Mouse (Mus musculus): ENCODE measurements around the gene Cnksr1. TPM values are rescaled to one million over a fixed set of nuclear protein-coding genes. Genes with fewer than 3 reads are reported as not detected.

Cnksr1 gene
- total RNA-seq, 1 experiment: 1.7 TPM

DNA sequence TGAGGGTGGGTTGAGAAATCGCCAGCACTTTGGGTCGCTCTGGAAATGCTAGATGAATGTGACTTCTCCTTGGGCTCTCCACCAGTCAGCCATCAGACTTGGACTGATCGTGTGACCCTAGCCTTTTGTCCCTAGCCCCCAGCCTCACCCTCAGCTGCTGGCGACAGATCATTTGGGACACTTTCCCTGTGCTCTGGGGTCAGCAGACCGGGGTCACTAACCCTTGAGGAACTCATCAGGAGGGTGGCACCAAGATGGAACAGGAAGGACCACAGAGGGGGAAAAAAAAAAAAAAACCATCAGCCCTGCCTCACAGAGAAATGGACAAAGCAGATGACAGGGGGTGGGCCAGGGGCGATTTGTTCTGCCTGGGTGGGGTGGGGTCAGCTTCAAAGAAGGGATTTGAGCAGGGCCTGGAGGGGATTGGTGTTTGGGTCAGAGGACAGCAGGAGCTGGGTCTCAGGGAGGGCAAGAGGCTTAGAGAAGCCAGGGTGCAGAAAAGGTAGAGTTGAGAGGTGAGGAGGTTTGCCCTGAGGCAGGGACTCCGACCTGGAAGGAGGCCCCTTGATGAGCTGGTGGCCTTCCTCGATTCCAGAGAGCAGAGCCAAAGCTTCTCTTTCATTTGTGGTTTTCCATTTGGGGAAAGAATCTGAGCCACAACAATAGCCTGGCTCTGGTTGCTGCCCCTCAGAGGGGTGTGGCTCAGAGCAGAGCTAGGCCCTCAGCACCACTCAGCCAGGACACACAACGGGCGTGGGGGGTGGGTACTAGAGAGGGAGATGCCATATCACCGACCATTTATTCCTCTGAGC, 19.2 kb upstream of the Cnksr1 start:
- H3K4me1 ChIP-seq (ENCODE audit: control insufficient read depth in 2 of 2, insufficient read depth in 2 of 2, low read length in 2 of 2, poor library complexity in 1 of 2): peaks cover 12 to 37% of the 10 kb centered on the region in 2 experiments
- H3K27ac ChIP-seq (ENCODE audit: insufficient read depth, low read depth, low read length, poor library complexity, severe bottlenecking): 0 out of 2 replicates have a peak overlapping the region, but pooled peaks have one; percentile 8
- no peaks in the 10 kb centered on the region for H3K9me3 ChIP-seq (ENCODE audit: control insufficient read depth, insufficient read depth, low read depth, low read length)
- no peak overlapping the region for H3K9ac ChIP-seq (ENCODE audit: insufficient read depth, low read depth, low read length, poor library complexity, severe bottlenecking)
- no peaks in the 10 kb centered on the region for H3K36me3 ChIP-seq (ENCODE audit: control insufficient read depth, insufficient read depth, low read length, poor library complexity, severe bottlenecking)
- TF ChIP-seq ZNF384 (IDR thresholded peaks at IDR 0.05; ENCODE audit: low read depth, low read length): no peak
- TF ChIP-seq HCFC1 (IDR thresholded peaks at IDR 0.05; ENCODE audit: borderline replicate concordance, insufficient read depth, low read length): no peak
- no peak for TF ChIP-seq ZC3H11A (IDR thresholded peaks at IDR 0.05; ENCODE audit: borderline replicate concordance, low read depth, low read length)
- no peak for TF ChIP-seq MAFK (IDR thresholded peaks at IDR 0.05; ENCODE audit: insufficient read depth, low read depth, low read length)
- TF ChIP-seq CHD2 (IDR thresholded peaks at IDR 0.05; ENCODE audit: low read depth, low read length): no peak
- no peak overlapping the region for H3K4me3 ChIP-seq (ENCODE audit: insufficient read depth in 1 of 2, low read depth in 1 of 2, low read length in 2 of 2, poor library complexity in 1 of 2, severe bottlenecking in 1 of 2)
- in situ Hi-C loops (cut with MboI; ENCODE audit: low sequenced_read_pairs in 2 of 2, unreplicated experiment in 2 of 2): no loop called here
- no peak for DNase-seq (ENCODE audit: low read depth, low spot score)

DNA sequence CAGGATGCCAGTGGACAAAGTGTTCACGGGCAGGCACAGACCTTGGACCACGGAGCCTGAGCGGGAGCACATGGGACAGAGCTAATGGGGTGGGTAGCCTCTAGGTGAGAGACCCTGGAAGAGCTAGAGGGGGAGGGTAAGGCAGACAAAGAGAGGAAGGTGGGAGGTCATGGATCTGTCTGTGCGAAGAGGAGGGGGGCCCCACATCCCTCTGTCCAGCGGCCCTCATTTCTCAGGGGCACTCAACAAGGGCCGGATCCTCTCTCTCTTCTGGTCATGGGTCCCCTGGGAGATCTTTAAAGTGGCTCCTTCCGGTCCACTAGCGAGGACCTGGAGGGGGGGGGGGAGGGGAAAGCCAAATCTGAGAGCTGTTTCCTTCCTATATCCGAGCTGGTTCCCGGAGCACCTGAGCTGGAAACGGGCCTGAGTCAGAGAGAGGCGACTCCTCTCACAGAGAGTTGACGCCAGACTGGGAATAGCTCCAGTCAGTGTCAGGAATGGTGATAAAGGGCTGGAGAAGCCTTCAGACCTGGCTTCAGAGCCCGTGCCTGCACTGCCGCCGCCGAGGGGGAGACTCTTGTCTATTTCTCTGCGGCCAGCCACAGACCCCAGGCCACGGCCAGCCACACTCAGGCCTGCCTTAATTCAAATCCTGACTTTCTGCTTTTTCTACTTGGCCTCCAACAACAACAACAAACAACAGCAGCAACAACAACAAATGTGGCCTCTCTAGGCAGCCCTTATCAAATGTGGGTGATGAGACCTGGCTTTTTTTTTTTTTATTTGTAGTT, 18.4 kb upstream of the Cnksr1 start:
- Histone ChIP-seq H3K4me3 (ENCODE audit: insufficient read depth in 1 of 2, low read depth in 1 of 2, low read length in 2 of 2, poor library complexity in 1 of 2, severe bottlenecking in 1 of 2) (peak overlapping the region; percentile 1 to 3; a peak in 1 of 4 replicates), H3K4me1 (ENCODE audit: control insufficient read depth in 2 of 2, insufficient read depth in 2 of 2, low read length in 2 of 2, poor library complexity in 1 of 2) (peaks cover 12 to 38% of the 10 kb centered on the region in 2 experiments), H3K9me3 (ENCODE audit: control insufficient read depth, insufficient read depth, low read depth, low read length) (no peaks in the 10 kb centered on the region), H3K36me3 (ENCODE audit: control insufficient read depth, insufficient read depth, low read length, poor library complexity, severe bottlenecking) (no peaks in the 10 kb centered on the region), H3K9ac (ENCODE audit: insufficient read depth, low read depth, low read length, poor library complexity, severe bottlenecking) (peak overlapping the region; percentile 26), H3K27ac (ENCODE audit: insufficient read depth, low read depth, low read length, poor library complexity, severe bottlenecking) (peak overlapping the region; percentile 14)
- in situ Hi-C loops (cut with MboI; ENCODE audit: low sequenced_read_pairs in 2 of 2, unreplicated experiment in 2 of 2): no loop called here
- no peak for DNase-seq (ENCODE audit: low read depth, low spot score)
- no peak for TF ChIP-seq CHD2 (IDR thresholded peaks at IDR 0.05; ENCODE audit: low read depth, low read length)
- TF ChIP-seq ZNF384 (IDR thresholded peaks at IDR 0.05; ENCODE audit: low read depth, low read length): no peak
- TF ChIP-seq MAFK (IDR thresholded peaks at IDR 0.05; ENCODE audit: insufficient read depth, low read depth, low read length): no peak
- TF ChIP-seq ZC3H11A (IDR thresholded peaks at IDR 0.05; ENCODE audit: borderline replicate concordance, low read depth, low read length): no peak
- TF ChIP-seq HCFC1 (IDR thresholded peaks at IDR 0.05; ENCODE audit: borderline replicate concordance, insufficient read depth, low read length): no peak

DNA sequence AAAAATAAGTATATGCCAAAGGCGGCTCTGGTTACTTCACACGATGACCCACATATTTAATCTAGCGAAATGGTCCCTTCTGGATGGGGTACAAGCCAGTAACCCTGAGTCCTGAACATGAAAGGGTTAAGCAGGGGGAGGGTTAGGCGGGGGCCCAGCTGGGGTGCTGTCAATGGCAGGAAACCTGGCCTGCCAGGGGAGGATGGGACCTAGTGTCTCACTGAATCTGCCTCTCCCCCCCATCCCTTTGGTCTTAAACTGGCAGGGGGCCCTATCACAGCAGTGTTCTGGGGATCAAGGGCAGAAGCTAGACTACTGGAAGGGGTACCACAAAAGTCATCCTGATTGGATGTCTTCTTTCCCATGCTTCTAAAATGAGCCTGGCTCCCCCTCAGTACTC, 17.7 kb upstream of the Cnksr1 start:
- H3K9ac ChIP-seq (ENCODE audit: insufficient read depth, low read depth, low read length, poor library complexity, severe bottlenecking): peak overlapping the region; percentile 26; the same call in 1 of the 2 replicates

DNA sequence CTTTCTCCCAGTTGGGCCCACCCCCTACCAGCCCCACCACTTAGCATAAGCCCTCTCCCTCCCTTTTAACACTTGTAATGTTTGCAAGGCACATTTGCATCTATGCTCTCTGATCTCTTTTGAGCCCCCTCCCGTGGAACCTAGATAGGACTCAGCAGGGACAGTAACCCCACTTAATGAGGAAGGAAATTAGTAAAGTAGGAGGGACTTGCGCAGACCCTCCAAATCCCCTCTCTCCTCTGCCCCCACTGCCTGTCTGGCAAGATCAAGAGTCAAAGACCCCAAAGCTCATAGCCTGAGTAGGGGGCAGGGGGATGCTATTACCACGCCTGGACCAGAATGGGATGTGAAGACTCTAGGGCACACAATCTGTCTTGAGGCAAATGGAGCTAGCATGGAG, 16.6 kb upstream of the Cnksr1 start:
- Histone ChIP-seq H3K9ac (ENCODE audit: insufficient read depth, low read depth, low read length, poor library complexity, severe bottlenecking) (no peak overlapping the region), H3K27ac (ENCODE audit: insufficient read depth, low read depth, low read length, poor library complexity, severe bottlenecking) (no peak overlapping the region), H3K36me3 (ENCODE audit: control insufficient read depth, insufficient read depth, low read length, poor library complexity, severe bottlenecking) (no peaks in the 10 kb centered on the region), H3K4me1 (ENCODE audit: control insufficient read depth in 2 of 2, insufficient read depth in 2 of 2, low read length in 2 of 2, poor library complexity in 1 of 2) (peaks cover 12 to 42% of the 10 kb centered on the region in 2 experiments), H3K4me3 (ENCODE audit: insufficient read depth in 1 of 2, low read depth in 1 of 2, low read length in 2 of 2, poor library complexity in 1 of 2, severe bottlenecking in 1 of 2) (no peak overlapping the region), H3K9me3 (ENCODE audit: control insufficient read depth, insufficient read depth, low read depth, low read length) (no peaks in the 10 kb centered on the region)
- DNase-seq (ENCODE audit: low read depth, low spot score): no peak
- TF ChIP-seq ZNF384 (IDR thresholded peaks at IDR 0.05; ENCODE audit: low read depth, low read length): no peak
- TF ChIP-seq HCFC1 (IDR thresholded peaks at IDR 0.05; ENCODE audit: borderline replicate concordance, insufficient read depth, low read length): no peak
- TF ChIP-seq ZC3H11A (IDR thresholded peaks at IDR 0.05; ENCODE audit: borderline replicate concordance, low read depth, low read length): no peak
- no peak for TF ChIP-seq CHD2 (IDR thresholded peaks at IDR 0.05; ENCODE audit: low read depth, low read length)
- in situ Hi-C loops (cut with MboI; ENCODE audit: low sequenced_read_pairs in 2 of 2, unreplicated experiment in 2 of 2): no loop called here

More for the DNA sequence above, 17.7 kb upstream of the Cnksr1 start:
- in situ Hi-C loops (cut with MboI; ENCODE audit: low sequenced_read_pairs in 2 of 2, unreplicated experiment in 2 of 2): no loop called here
- DNase-seq (ENCODE audit: low read depth, low spot score): no peak
- Histone ChIP-seq H3K27ac (ENCODE audit: insufficient read depth, low read depth, low read length, poor library complexity, severe bottlenecking) (no peak overlapping the region; the same call in 1 of the 2 replicates), H3K4me1 (ENCODE audit: control insufficient read depth in 2 of 2, insufficient read depth in 2 of 2, low read length in 2 of 2, poor library complexity in 1 of 2) (peaks cover 12 to 41% of the 10 kb centered on the region in 2 experiments), H3K9me3 (ENCODE audit: control insufficient read depth, insufficient read depth, low read depth, low read length) (no peaks in the 10 kb centered on the region), H3K4me3 (ENCODE audit: insufficient read depth in 1 of 2, low read depth in 1 of 2, low read length in 2 of 2, poor library complexity in 1 of 2, severe bottlenecking in 1 of 2) (no peak overlapping the region), H3K36me3 (ENCODE audit: control insufficient read depth, insufficient read depth, low read length, poor library complexity, severe bottlenecking) (no peaks in the 10 kb centered on the region)
- no peak for TF ChIP-seq CHD2 (IDR thresholded peaks at IDR 0.05; ENCODE audit: low read depth, low read length)
- no peak for TF ChIP-seq ZNF384 (IDR thresholded peaks at IDR 0.05; ENCODE audit: low read depth, low read length)
- no peak for TF ChIP-seq HCFC1 (IDR thresholded peaks at IDR 0.05; ENCODE audit: borderline replicate concordance, insufficient read depth, low read length)
- no peak for TF ChIP-seq ZC3H11A (IDR thresholded peaks at IDR 0.05; ENCODE audit: borderline replicate concordance, low read depth, low read length)
- no peak for TF ChIP-seq MAFK (IDR thresholded peaks at IDR 0.05; ENCODE audit: insufficient read depth, low read depth, low read length)

All from ES-E14 (cell line).